Mouse (Mus musculus) heart, adult 2 months (tissue): ENCODE results near the gene Ndufs3. TPM values are rescaled to one million over a fixed set of nuclear protein-coding genes. Genes with fewer than 3 reads are reported as not detected.
"Not testable (repeated sequence)": the region's sequence is repeated elsewhere in the genome, so short reads cannot be mapped to it uniquely, and the experiment has no call there.

Source experiments
- DNase-seq, 2 experiments: peaks; one replicate each; pipeline ENCODE4 v3.0.0; 2021
- H3K27ac ChIP-seq: fragments of 200-600 bp; 2 replicates; pipeline ENCODE4 v1.8.1; 2022
- H3K27me3 ChIP-seq: fragments of 200-500 bp; 2 replicates; pipeline ENCODE4 v1.6.1; 2012; ENCODE audit warnings: mild to moderate bottlenecking, low read length, inconsistent platforms, mixed read lengths; ENCODE audit not compliant: control insufficient read depth, insufficient read depth
- H3K36me3 ChIP-seq: fragments of 200-500 bp; 2 replicates; pipeline ENCODE4 v1.6.1; 2012; ENCODE audit warnings: low read length, inconsistent platforms; ENCODE audit not compliant: control insufficient read depth, insufficient read depth
- H3K4me1 ChIP-seq: fragments of 200-500 bp; 2 replicates; pipeline ENCODE4 v1.6.1; 2011; ENCODE audit warnings: low read length; ENCODE audit not compliant: control insufficient read depth, insufficient read depth
- H3K4me3 ChIP-seq: fragments of 200-600 bp; 2 replicates; pipeline ENCODE4 v1.8.1; 2022
- H3K79me2 ChIP-seq: fragments of 200-500 bp; replicated peaks from 2 replicates; pipeline ENCODE4 v1.6.1; 2012; ENCODE audit warnings: mild to moderate bottlenecking, inconsistent platforms, low read length, moderate library complexity, mixed read lengths; ENCODE audit not compliant: control insufficient read depth, insufficient read depth
- H3K9ac ChIP-seq: fragments of 200-500 bp; 2 replicates; pipeline ENCODE4 v1.6.1; 2012; ENCODE audit warnings: low read depth, mild to moderate bottlenecking, control low read depth, inconsistent platforms, low read length, mixed read lengths
- CTCF ChIP-seq: fragments of 200-600 bp; IDR thresholded peaks from 2 replicates; pipeline ENCODE4 v1.8.1; 2022; ENCODE audit warnings: antibody characterized with exemption, mild to moderate bottlenecking, moderate library complexity
- EP300 ChIP-seq: fragments of 200-500 bp; IDR thresholded peaks from 2 replicates; pipeline ENCODE4 v1.6.1; 2011; ENCODE audit warnings: low read depth, low read length, control low read depth; ENCODE audit not compliant: insufficient read depth
- POLR2A ChIP-seq: fragments of 200-500 bp; IDR thresholded peaks from 2 replicates; pipeline ENCODE4 v1.6.1; 2011; ENCODE audit warnings: mild to moderate bottlenecking, low read depth, low read length, control low read depth; ENCODE audit not compliant: insufficient read depth
- WGBS: fragments of 180-500 bp; shearing (Covaris S2); methylation state at CpG from one replicate; pipeline ENCODE4 v1.1.7; 2018; 5-methylcytosine and 5-hydroxymethylcytosine counted together
- intact Hi-C: fragments of 180-260 bp; cut with DNase I; formaldehyde crosslinking; loops from one replicate; pipeline ENCODE4 v1.15.1; 2025
- polyA plus RNA-seq: library from polyadenylated mRNA; depleted of rRNA; stranded (reverse); fragments of >200 nt; gene quantifications from 2 replicates; pipeline ENCODE4 v1.2.3, GENCODE M21; 2012
- total RNA-seq, 2 experiments: library from RNA; stranded (reverse); gene quantifications; 2 replicates each; pipeline ENCODE4 v1.2.3; 2021

The Ndufs3 gene
- total and polyA plus RNA-seq, 3 experiments: 596 to 910 (median 770) TPM

DNA sequence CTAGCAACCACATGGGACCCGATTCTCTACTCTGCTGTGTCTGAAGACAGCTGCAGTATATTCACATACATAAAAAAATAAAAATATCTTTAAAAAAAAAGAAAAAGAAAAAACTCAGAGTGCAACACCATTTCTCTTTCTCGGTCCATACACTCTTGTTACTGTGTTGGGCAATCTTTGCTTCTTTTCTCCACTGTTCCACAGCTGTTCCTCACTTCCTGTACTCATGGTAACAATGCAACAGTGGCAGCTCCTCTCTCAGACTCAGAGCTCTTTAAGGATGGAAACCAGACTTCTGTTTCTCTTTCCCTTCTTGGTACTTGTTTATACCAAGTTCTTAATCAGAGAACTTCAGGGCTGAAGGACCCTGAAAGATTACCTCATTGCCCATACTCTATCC is 1.2 kb downstream of the Ndufs3 start:
- H3K27ac ChIP-seq: peak overlapping the region; percentile 96
- H3K27me3 ChIP-seq: no peaks in the 10 kb centered on the region
- H3K36me3 ChIP-seq: 0 out of 2 replicates have a peak, but pooled peaks cover 2% of the 10 kb centered on the region
- no peaks in the 10 kb centered on the region for H3K79me2 ChIP-seq
- 59% methylated on average over 2 of the region's 2 CpGs for WGBS
- intact Hi-C loops: loop anchor here (5.0 kb wide), 3 partner anchors 36 to 299 kb away; partner anchors contain the start of genes Acp2, Mtch2 and Nr1h3
- peaks cover 9% of the 10 kb centered on the region for H3K4me1 ChIP-seq
- H3K9ac ChIP-seq: no peak overlapping the region; the same call in 1 of the 2 replicates
- H3K4me3 ChIP-seq: peak overlapping the region; percentile 75
- TF ChIP-seq POLR2A: no peak
- TF ChIP-seq CTCF: no peak
- TF ChIP-seq EP300: no peak
- no peak for DNase-seq

DNA sequence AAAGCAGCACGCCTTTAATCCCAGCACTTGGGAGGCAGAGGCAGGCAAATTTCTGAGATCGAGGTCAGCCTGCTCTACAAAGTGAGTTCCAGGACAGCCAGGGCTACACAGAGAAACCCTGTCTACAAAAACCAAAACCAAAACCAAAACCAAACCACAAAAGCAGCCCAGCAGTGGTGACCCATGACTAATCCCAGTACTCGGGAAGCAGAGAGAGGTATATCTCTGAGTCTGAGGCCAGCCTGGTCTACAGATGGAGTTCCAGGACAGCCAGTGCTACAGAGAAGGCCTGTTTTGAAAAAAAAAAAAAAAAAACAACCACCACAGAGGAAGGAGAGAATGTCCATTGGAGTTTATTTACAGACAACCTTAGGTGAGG is 10.3 kb downstream of the Ndufs3 start:
- H3K4me1 ChIP-seq, H3K36me3 ChIP-seq, H3K79me2 ChIP-seq, intact Hi-C loops, H3K9ac ChIP-seq, DNase-seq, H3K4me3 ChIP-seq, H3K27me3 ChIP-seq, H3K27ac ChIP-seq: not testable (repeated sequence)
- WGBS: 71% methylated on average over 3 of the region's 3 CpGs

DNA sequence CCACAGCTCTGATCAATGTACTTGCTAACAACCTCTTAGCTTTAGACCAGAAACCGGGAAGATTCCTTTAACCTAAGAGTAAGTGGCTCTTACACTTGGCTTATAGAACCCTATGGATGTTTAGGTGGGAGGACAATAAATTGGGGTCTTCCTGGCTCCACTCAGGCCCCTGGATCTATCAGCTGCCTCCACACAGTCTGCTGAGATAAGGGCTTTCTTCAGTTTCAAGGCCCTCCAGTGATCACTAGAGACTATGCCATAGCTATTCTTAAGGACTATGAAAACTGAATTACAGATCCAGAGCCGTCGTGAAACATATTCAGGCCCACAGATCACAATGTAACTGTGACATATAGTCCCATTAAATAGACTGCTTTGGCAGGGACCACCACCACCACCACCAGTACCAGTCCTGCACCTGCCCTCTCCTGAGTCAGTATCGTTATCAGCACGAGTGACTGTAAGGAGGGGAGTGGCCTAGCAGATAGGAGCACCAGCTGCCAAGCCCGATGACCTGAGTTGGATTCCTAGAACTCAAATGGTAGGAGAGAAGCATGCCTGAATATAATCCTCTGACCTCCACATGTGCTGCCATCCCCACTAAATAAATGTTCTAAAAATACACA is 10.8 kb downstream of the Ndufs3 start:
- H3K27ac ChIP-seq: no peak overlapping the region
- H3K27me3 ChIP-seq: 0 out of 2 replicates have a peak, but pooled peaks cover 2% of the 10 kb centered on the region
- TF ChIP-seq CTCF: no peak
- TF ChIP-seq POLR2A: no peak
- no peak for TF ChIP-seq EP300
- intact Hi-C loops: no loop called here
- no peak for DNase-seq
- peaks cover 6% of the 10 kb centered on the region for H3K36me3 ChIP-seq
- no peak overlapping the region for H3K9ac ChIP-seq
- H3K4me3 ChIP-seq: no peak overlapping the region
- H3K4me1 ChIP-seq: no peaks in the 10 kb centered on the region
- 62% methylated on average over 6 of the region's 6 CpGs for WGBS
- no peaks in the 10 kb centered on the region for H3K79me2 ChIP-seq

DNA sequence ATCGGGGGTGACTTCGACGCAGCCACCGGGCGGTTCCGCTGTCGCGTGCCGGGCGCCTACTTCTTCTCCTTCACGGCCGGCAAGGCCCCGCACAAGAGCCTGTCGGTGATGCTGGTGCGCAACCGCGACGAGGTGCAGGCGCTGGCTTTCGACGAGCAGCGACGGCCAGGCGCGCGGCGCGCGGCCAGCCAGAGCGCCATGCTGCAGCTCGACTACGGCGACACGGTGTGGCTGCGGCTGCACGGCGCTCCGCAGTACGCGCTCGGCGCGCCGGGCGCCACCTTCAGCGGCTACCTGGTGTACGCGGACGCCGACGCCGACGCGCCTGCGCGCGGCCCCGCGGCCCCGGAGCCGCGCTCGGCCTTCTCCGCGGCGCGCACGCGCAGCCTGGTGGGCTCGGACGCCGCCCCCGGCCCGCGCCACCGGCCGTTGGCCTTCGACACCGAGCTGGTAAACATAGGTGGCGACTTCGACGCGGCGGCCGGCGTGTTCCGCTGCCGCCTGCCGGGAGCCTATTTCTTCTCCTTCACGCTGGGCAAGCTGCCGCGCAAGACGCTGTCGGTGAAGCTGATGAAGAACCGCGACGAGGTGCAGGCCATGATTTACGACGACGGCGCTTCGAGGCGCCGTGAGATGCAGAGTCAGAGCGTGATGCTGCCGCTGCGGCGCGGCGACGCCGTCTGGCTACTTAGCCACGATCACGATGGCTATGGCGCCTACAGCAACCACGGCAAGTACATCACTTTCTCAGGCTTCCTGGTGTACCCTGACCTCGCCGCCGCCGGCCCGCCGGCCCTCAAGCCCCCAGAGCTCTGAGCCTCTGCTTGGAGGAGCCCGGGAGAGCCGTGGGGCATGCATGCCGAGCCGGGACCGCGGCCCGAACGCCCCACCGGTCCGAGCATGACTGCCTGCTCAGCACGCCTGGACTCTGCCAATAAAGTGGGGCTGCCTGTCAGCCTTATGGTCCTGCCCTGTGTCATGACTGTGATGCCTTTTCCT is 14.8 kb downstream of the Ndufs3 start:
- DNase-seq: peak; percentile 51 to 63
- Histone ChIP-seq H3K36me3 (no peaks in the 10 kb centered on the region), H3K79me2 (no peaks in the 10 kb centered on the region), H3K4me1 (no peaks in the 10 kb centered on the region), H3K9ac (peak overlapping the region; percentile 46), H3K27ac (no peak overlapping the region), H3K27me3 (peaks cover 7% of the 10 kb centered on the region; the same call in 1 of the 2 replicates), H3K4me3 (peak overlapping the region; percentile 46)
- 4% methylated on average over 133 of the region's 133 CpGs for WGBS
- TF ChIP-seq CTCF (peak; percentile 28; the same call in 1 of the 2 replicates), EP300 (no peak), POLR2A (no peak)
- intact Hi-C loops: no loop called here

- no peak overlapping the region for H3K9ac ChIP-seq
- H3K79me2 ChIP-seq: no peaks in the 10 kb centered on the region
- H3K27ac ChIP-seq: no peak overlapping the region
- no peak for DNase-seq
- H3K4me1 ChIP-seq: no peaks in the 10 kb centered on the region
- H3K4me3 ChIP-seq: no peak overlapping the region
- intact Hi-C loops: no loop called here
- no peak for TF ChIP-seq POLR2A
- TF ChIP-seq CTCF: no peak
- no peak for TF ChIP-seq EP300
- H3K27me3 ChIP-seq: peaks cover 7% of the 10 kb centered on the region; the same call in 1 of the 2 replicates
- WGBS: 37% methylated on average over 5 of the region's 5 CpGs
- H3K36me3 ChIP-seq: no peaks in the 10 kb centered on the region
Observed at GRCm38 (mm10) chr2:90887627-90888026, 17.0 kb downstream of the Ndufs3 start.

GRCm38 (mm10) chr2:90886436-90886835 is 18.2 kb downstream of the Ndufs3 start:
- Histone ChIP-seq H3K79me2 (no peaks in the 10 kb centered on the region), H3K4me1 (no peaks in the 10 kb centered on the region), H3K9ac (no peak overlapping the region), H3K27ac (no peak overlapping the region), H3K27me3 (peaks cover 7% of the 10 kb centered on the region; the same call in 1 of the 2 replicates), H3K4me3 (no peak overlapping the region), H3K36me3 (no peaks in the 10 kb centered on the region)
- intact Hi-C loops: no loop called here
- no peak for DNase-seq
- WGBS: 52% methylated on average over 6 of the region's 6 CpGs
- TF ChIP-seq POLR2A (no peak), EP300 (no peak), CTCF (no peak)
